Mouse (Mus musculus) megakaryocyte progenitor cell, adult 5-6 weeks (primary cell): Measurements from ENCODE around the gene Pelo. TPM values are rescaled to one million over a fixed set of nuclear protein-coding genes. Genes with fewer than 3 reads are reported as not detected.

Experiments
- ATAC-seq: replicated peaks from 2 replicates; pipeline ENCODE4 v1.8.0; 2016; ENCODE audit warnings: mild to moderate bottlenecking, moderate TSS enrichment, inconsistent platforms; ENCODE audit not compliant: poor library complexity
- total RNA-seq, 2 experiments: library from RNA; stranded (forward) in 1 of 2; stranded (reverse) in 1 of 2; fragments of 157-497, 149-512 nt in 1 of 2; fragments of 200-1000 nt in 1 of 2; gene quantifications; 2 replicates each; pipeline versions ENCODE4 v1.2.3 to v1.2.4; 2015 to 2017

Pelo gene
- total RNA-seq, 2 experiments from 2014 or later, result 13.2 to 15.5 TPM

- no peak for ATAC-seq
Measured at GRCm38 (mm10) chr13:115050660-115051559, 39.1 kb downstream of the Pelo start.

- ATAC-seq, result no peak
Measured at GRCm38 (mm10) chr13:115042652-115043051, 47.3 kb downstream of the Pelo start.

Other genes starting within 250 kb of the Pelo start
- 0.32 and 0.37 TPM in 2 replicates for gene Itga2, start 158.1 kb downstream of the Pelo start, total RNA-seq (2015)
- gene Itga2, start 158.1 kb downstream of the Pelo start, total RNA-seq (2017), result 0.04 and 0.47 TPM in 2 replicates
- 17.4 and 21.6 TPM in 2 replicates for gene Gm49395, start 11.7 kb upstream of the Pelo start, total RNA-seq (2015)
- 3.1 and 5.7 TPM in 2 replicates for gene Gm49395, start 11.7 kb upstream of the Pelo start, total RNA-seq (2017)
- 12.3 and 18.0 TPM in 2 replicates for gene Itga1, start 11.8 kb upstream of the Pelo start, total RNA-seq (2015)
- gene Itga1, start 11.8 kb upstream of the Pelo start, total RNA-seq (2017), result 7.0 and 8.8 TPM in 2 replicates